Mouse (Mus musculus) neural tube, embryonic 11.5 days (tissue): ENCODE measurements around the gene Ift81. TPM values are rescaled to one million over a fixed set of nuclear protein-coding genes. Genes with fewer than 3 reads are reported as not detected.

Source experiments
- ATAC-seq: fragments of 200-750 bp; cut with Nextera tagmentation; 2 replicates; pipeline ENCODE4 v1.8.0; 2017; ENCODE audit warnings: moderate number of reproducible peaks, mild to moderate bottlenecking, moderate TSS enrichment, moderate library complexity; ENCODE audit not compliant: insufficient read depth, low FRiP score, low TSS enrichment
- DNase-seq: peaks from one replicate; pipeline ENCODE4 v3.0.0-alpha.2; 2015; ENCODE audit warnings: low spot score
- H3K27ac ChIP-seq: fragments of 300-500 bp; sonication (generic); 2 replicates; pipeline ENCODE4 v1.5.1; 2014; ENCODE audit warnings: low read depth, mild to moderate bottlenecking, low read length
- H3K27me3 ChIP-seq: fragments of 300-500 bp; sonication (generic); 2 replicates; pipeline ENCODE4 v1.6.1; 2014; ENCODE audit warnings: mild to moderate bottlenecking, low read length, mixed read lengths; ENCODE audit not compliant: control insufficient read depth, insufficient read depth
- H3K36me3 ChIP-seq: fragments of 300-500 bp; sonication (generic); 2 replicates; pipeline ENCODE4 v1.6.1; 2014; ENCODE audit warnings: mild to moderate bottlenecking, low read length, moderate library complexity, mixed read lengths; ENCODE audit not compliant: control insufficient read depth, insufficient read depth
- H3K4me1 ChIP-seq: fragments of 300-500 bp; sonication (generic); 2 replicates; pipeline ENCODE4 v1.6.1; 2014; ENCODE audit warnings: low read length, mixed read lengths; ENCODE audit not compliant: control insufficient read depth, insufficient read depth
- H3K4me2 ChIP-seq: fragments of 300-500 bp; sonication (generic); 2 replicates; pipeline ENCODE4 v1.6.1; 2014; ENCODE audit warnings: low read depth, mild to moderate bottlenecking, moderate library complexity
- H3K4me3 ChIP-seq: fragments of 300-500 bp; sonication (generic); 2 replicates; pipeline ENCODE4 v1.5.1; 2014; ENCODE audit warnings: low read depth, low read length
- H3K9ac ChIP-seq: fragments of 300-500 bp; sonication (generic); 2 replicates; pipeline ENCODE4 v1.6.1; 2014; ENCODE audit warnings: mild to moderate bottlenecking, low read length
- H3K9me3 ChIP-seq: fragments of 300-500 bp; sonication (generic); 2 replicates; pipeline ENCODE4 v1.6.1; 2016; ENCODE audit warnings: low read length; ENCODE audit not compliant: control insufficient read depth
- WGBS: fragments of 180-500 bp; shearing (Covaris S2); extraction: QIAGEN DNeasy Blood & Tissue Kit; methylation state at CpG from one replicate; pipeline ENCODE4 v1.1.7; 2014; 5-methylcytosine and 5-hydroxymethylcytosine counted together
- polyA plus RNA-seq: library from polyadenylated mRNA; unstranded; fragments of >200 nt; fragmentation: Nextera tagmentation; extraction: Ambion mirVana; gene quantifications from 2 replicates; pipeline ENCODE4 v1.2.1, GENCODE M21; 2014

Gene Ift81
- polyA plus RNA-seq, 1 experiment from 2014 or later = 41.2 TPM

- H3K4me1 ChIP-seq = no peaks in the 10 kb centered on the region
- DNase-seq (no peak), ATAC-seq (no peak)
- H3K4me2 ChIP-seq = no peak overlapping the region
- no peak overlapping the region for H3K27ac ChIP-seq
- H3K4me3 ChIP-seq = no peak overlapping the region
- 73% methylated on average over 2 of the region's 2 CpGs for WGBS
- H3K9me3 ChIP-seq = no peaks in the 10 kb centered on the region
- no peaks in the 10 kb centered on the region for H3K36me3 ChIP-seq
- no peaks in the 10 kb centered on the region for H3K27me3 ChIP-seq
- H3K9ac ChIP-seq = no peak overlapping the region
Observed at GRCm38 (mm10) chr5:122638296-122638695, 24.0 kb upstream of the Ift81 start.

DNA sequence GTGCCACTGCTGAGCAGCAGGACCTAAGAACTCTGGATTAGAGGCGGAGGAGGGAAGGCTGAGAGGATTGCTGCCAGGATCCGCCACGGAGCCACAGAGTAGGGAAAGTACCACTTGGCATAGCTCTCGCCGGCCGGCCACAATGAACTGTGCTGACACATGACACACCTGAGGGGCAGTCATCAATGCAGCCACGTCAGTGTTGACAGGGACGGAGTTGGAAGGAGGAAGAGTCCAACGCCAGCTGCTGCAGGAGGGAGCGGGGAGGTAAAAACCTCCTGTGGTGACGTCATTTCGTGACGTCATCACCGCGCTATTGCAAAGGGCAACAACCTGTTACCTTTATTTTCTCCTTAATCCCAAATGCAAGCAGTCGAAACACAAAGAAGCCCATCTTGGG lies 22.6 kb upstream of the Ift81 start:
- Histone ChIP-seq H3K4me3 (no peak overlapping the region), H3K9ac (no peak overlapping the region), H3K27ac (no peak overlapping the region), H3K4me2 (no peak overlapping the region), H3K36me3 (no peaks in the 10 kb centered on the region), H3K9me3 (no peaks in the 10 kb centered on the region), H3K4me1 (no peaks in the 10 kb centered on the region), H3K27me3 (no peaks in the 10 kb centered on the region)
- WGBS = 51% methylated on average over 16 of the region's 16 CpGs
- peak; percentile 10 for DNase-seq
- no peak for ATAC-seq

DNA sequence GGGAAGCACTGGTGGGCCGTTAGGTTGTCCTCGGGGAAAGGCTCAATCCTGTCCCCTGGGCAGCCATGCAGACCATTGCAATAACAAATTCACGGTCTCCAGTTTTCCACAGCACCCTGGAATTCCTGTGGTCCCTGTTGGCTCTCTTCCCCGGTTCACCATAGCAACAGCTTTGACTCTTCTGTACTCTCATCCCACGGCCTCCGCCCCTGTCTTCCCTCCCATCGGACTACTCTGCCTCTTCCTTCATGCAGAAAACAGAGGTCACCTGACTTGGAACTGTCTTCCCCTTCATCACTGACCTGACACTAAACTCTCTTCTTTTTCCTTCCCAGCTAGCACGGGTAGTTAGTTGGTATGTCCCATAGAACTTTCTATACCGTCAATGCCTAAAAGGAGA lies 22.0 kb upstream of the Ift81 start:
- no peak overlapping the region for H3K27ac ChIP-seq
- H3K4me3 ChIP-seq = no peak overlapping the region
- no peaks in the 10 kb centered on the region for H3K4me1 ChIP-seq
- no peak for ATAC-seq
- no peak overlapping the region for H3K9ac ChIP-seq
- 85% methylated on average over 9 of the region's 9 CpGs for WGBS
- no peaks in the 10 kb centered on the region for H3K36me3 ChIP-seq
- DNase-seq = peak; percentile 7
- H3K27me3 ChIP-seq = no peaks in the 10 kb centered on the region
- no peaks in the 10 kb centered on the region for H3K9me3 ChIP-seq
- no peak overlapping the region for H3K4me2 ChIP-seq

- no peak for ATAC-seq
- Histone ChIP-seq H3K4me2 (no peak overlapping the region), H3K27ac (no peak overlapping the region), H3K9me3 (no peaks in the 10 kb centered on the region), H3K9ac (no peak overlapping the region), H3K4me3 (no peak overlapping the region), H3K27me3 (no peaks in the 10 kb centered on the region), H3K4me1 (no peaks in the 10 kb centered on the region), H3K36me3 (no peaks in the 10 kb centered on the region)
- DNase-seq = no peak
- 79% methylated on average over 8 of the region's 8 CpGs for WGBS
Observed at GRCm38 (mm10) chr5:122635228-122635627, 20.9 kb upstream of the Ift81 start.

- no peaks in the 10 kb centered on the region for H3K4me1 ChIP-seq
- H3K36me3 ChIP-seq = no peaks in the 10 kb centered on the region
- no peaks in the 10 kb centered on the region for H3K9me3 ChIP-seq
- ATAC-seq (no peak), DNase-seq (peak; percentile 88)
- WGBS = 42% methylated on average over 2 of the region's 2 CpGs
- H3K4me2 ChIP-seq = no peak overlapping the region
- H3K4me3 ChIP-seq = no peak overlapping the region
- no peaks in the 10 kb centered on the region for H3K27me3 ChIP-seq
- H3K27ac ChIP-seq = no peak overlapping the region
- H3K9ac ChIP-seq = no peak overlapping the region
Observed at GRCm38 (mm10) chr5:122627243-122627642, 12.9 kb upstream of the Ift81 start.

DNA sequence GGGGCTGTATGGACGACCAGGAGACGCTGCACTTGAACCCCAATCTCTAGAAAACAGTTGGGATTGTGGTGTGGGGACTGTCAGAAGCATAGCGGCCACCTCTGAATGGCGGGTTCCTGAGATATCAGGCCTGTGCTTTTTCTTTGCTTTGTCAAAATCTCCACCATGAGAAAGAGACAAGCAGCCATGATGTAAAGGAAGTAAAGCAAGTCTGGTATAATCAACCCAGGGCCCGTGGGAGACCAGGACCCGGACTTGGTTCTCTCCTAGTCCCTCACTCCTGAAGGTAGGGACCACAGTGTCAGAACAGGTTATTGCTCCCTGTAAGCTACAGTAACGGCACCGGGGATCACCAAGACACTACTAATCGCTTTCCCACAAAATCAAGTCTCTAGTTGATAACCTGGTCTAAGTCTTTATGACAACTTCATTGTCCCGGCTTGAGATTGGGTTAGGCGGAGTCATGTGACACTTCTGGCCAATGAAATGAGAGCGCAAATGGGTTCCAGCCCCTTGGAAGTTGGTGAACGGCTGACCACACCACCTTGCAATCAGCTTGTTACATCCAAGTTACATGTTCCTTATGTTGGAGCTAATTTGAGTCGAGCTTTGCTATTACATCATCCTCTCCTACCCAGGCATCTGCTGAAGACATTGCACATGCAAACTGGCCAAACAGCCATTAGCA lies 11.4 kb upstream of the Ift81 start:
- ATAC-seq = no peak
- no peak overlapping the region for H3K27ac ChIP-seq

DNA sequence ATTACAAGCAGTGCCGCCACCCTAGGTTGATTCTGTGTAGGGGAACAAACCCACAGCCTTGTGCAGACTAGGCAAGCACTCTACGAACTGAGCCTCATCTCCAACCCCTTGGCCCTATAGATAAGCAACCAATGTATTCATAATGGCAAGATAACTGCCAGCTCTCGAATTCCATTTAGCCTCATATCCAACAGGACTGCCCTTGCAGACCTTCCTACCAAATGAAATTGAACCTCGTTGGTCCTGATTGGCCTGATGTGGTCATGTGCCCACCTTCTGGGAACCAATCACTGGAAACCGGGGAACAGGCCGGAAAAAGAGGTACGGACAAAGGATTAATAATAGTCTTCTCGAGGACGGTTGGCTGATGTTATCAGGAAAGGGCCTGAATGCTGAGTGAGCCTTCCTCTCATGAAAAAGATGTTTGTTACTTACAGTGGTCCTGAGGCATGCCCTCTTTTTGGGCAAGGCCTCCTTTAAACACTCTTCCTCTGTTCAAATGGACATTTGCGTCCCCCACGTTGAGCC lies 10.7 kb upstream of the Ift81 start:
- H3K9me3 ChIP-seq = no peaks in the 10 kb centered on the region
- no peaks in the 10 kb centered on the region for H3K36me3 ChIP-seq
- no peak overlapping the region for H3K4me2 ChIP-seq
- H3K9ac ChIP-seq = no peak overlapping the region
- no peak for ATAC-seq
- no peak overlapping the region for H3K4me3 ChIP-seq
- WGBS = 92% methylated on average over 11 of the region's 11 CpGs
- H3K27me3 ChIP-seq = no peaks in the 10 kb centered on the region
- no peak overlapping the region for H3K27ac ChIP-seq
- DNase-seq = no peak
- H3K4me1 ChIP-seq = peaks cover 3% of the 10 kb centered on the region; the same call in 1 of the 2 replicates

More for the DNA sequence above, 11.4 kb upstream of the Ift81 start:
- 89% methylated on average over 14 of the region's 14 CpGs for WGBS
- no peaks in the 10 kb centered on the region for H3K27me3 ChIP-seq
- peaks cover 2% of the 10 kb centered on the region; the same call in 1 of the 2 replicates for H3K4me1 ChIP-seq
- H3K36me3 ChIP-seq = no peaks in the 10 kb centered on the region
- no peak overlapping the region for H3K4me2 ChIP-seq
- H3K9ac ChIP-seq = no peak overlapping the region
- DNase-seq = no peak
- H3K9me3 ChIP-seq = no peaks in the 10 kb centered on the region
- no peak overlapping the region for H3K4me3 ChIP-seq

GRCm38 (mm10) chr5:122623861-122624260 lies 9.5 kb upstream of the Ift81 start:
- Histone ChIP-seq H3K4me2 (no peak overlapping the region), H3K4me1 (peaks cover 3% of the 10 kb centered on the region; the same call in 1 of the 2 replicates), H3K27me3 (no peaks in the 10 kb centered on the region), H3K9me3 (no peaks in the 10 kb centered on the region), H3K36me3 (no peaks in the 10 kb centered on the region), H3K4me3 (no peak overlapping the region), H3K27ac (no peak overlapping the region), H3K9ac (no peak overlapping the region)
- ATAC-seq (no peak), DNase-seq (no peak)
- 84% methylated on average over 9 of the region's 9 CpGs for WGBS

GRCm38 (mm10) chr5:122622526-122622925 lies 8.2 kb upstream of the Ift81 start:
- Histone ChIP-seq H3K36me3 (no peaks in the 10 kb centered on the region), H3K4me3 (no peak overlapping the region), H3K27me3 (no peaks in the 10 kb centered on the region), H3K27ac (no peak overlapping the region; the same call in 1 of the 2 replicates), H3K9ac (no peak overlapping the region), H3K4me1 (peaks cover 3% of the 10 kb centered on the region; the same call in 1 of the 2 replicates), H3K4me2 (no peak overlapping the region), H3K9me3 (no peaks in the 10 kb centered on the region)
- whole genome bisulfite sequencing = 86% methylated on average over 5 of the region's 5 CpGs
- ATAC-seq (no peak), DNase-seq (no peak)
